Mouse (Mus musculus) midbrain, embryonic 14.5 days (tissue): ENCODE results near the gene Tob1. TPM values are rescaled to one million over a fixed set of nuclear protein-coding genes. Genes with fewer than 3 reads are reported as not detected.
A peak's percentile ranks its signal among the peaks of the same experiment; 100 is the strongest.

Experiments used
- ATAC-seq: fragments of 200-750 bp; cut with Nextera tagmentation; 2 replicates; pipeline ENCODE4 v1.8.0; 2017; ENCODE audit warnings: moderate number of reproducible peaks, moderate library complexity; ENCODE audit not compliant: low FRiP score, low TSS enrichment
- DNase-seq: peaks from one replicate; pipeline ENCODE4 v3.0.0-alpha.2; 2015
- H3K27ac ChIP-seq: fragments of 300-500 bp; sonication (generic); replicated peaks from 2 replicates; pipeline ENCODE4 v1.5.1; 2014; ENCODE audit warnings: mild to moderate bottlenecking, low read depth, low read length, moderate library complexity
- H3K27me3 ChIP-seq: fragments of 300-500 bp; sonication (generic); 2 replicates; pipeline ENCODE4 v1.6.1; 2014; ENCODE audit warnings: low read length, control low read depth, mixed read lengths; ENCODE audit not compliant: control insufficient read depth, insufficient read depth
- H3K36me3 ChIP-seq: fragments of 300-500 bp; sonication (generic); 2 replicates; pipeline ENCODE4 v1.6.1; 2014; ENCODE audit warnings: low read length, control low read depth; ENCODE audit not compliant: control insufficient read depth, insufficient read depth
- H3K4me1 ChIP-seq: fragments of 300-500 bp; sonication (generic); 2 replicates; pipeline ENCODE4 v1.6.1; 2014; ENCODE audit warnings: mild to moderate bottlenecking, antibody characterized with exemption, low read length, control low read depth; ENCODE audit not compliant: control insufficient read depth, insufficient read depth
- H3K4me2 ChIP-seq: fragments of 300-500 bp; sonication (generic); 2 replicates; pipeline ENCODE4 v1.6.1; 2014; ENCODE audit warnings: mild to moderate bottlenecking, low read length, moderate library complexity
- H3K4me3 ChIP-seq: fragments of 300-500 bp; sonication (generic); replicated peaks from 2 replicates; pipeline ENCODE4 v1.5.1; 2014; ENCODE audit warnings: low read depth, low read length
- H3K9ac ChIP-seq: fragments of 300-500 bp; sonication (generic); replicated peaks from 2 replicates; pipeline ENCODE4 v1.6.1; 2014; ENCODE audit warnings: mild to moderate bottlenecking, low read length, moderate library complexity
- H3K9me3 ChIP-seq: fragments of 300-500 bp; sonication (generic); 2 replicates; pipeline ENCODE4 v1.6.1; 2016; ENCODE audit warnings: low read length, control low read depth, mixed read lengths; ENCODE audit not compliant: control insufficient read depth
- WGBS: fragments of 180-500 bp; shearing (Covaris S2); extraction: QIAGEN DNeasy Blood & Tissue Kit; methylation state at CpG from one replicate; pipeline ENCODE4 v1.1.7; 2014; 5-methylcytosine and 5-hydroxymethylcytosine counted together
- polyA plus RNA-seq: library from polyadenylated mRNA; unstranded; fragments of >200 nt; fragmentation: Nextera tagmentation; extraction: Ambion mirVana; gene quantifications from 2 replicates; pipeline ENCODE4 v1.2.1, GENCODE M21; 2014

Gene Tob1
- polyA plus RNA-seq, 1 experiment from 2014 or later = 34.7 TPM

DNA sequence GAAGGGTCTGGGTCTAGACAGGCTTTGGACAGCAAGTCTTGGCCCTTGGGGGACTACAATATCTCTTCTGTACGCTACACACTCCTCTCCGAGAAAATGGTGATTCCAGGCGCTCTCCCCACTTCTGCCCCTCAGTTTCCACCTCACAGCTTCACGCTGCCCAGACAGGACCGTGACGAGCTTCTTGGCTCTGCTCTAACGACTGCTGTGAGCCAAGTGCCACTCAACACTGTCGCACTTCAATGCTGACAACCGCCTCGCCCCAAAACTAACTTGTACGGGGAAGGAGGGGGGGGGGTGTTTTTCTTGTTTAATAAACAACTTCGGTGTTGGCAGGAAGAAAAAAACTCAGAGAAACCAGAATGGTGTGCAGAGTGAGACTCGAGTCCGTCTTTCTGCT is 46.7 kb downstream of the Tob1 start:
- no peak for ATAC-seq
- 75% methylated on average over 14 of the region's 14 CpGs for WGBS

DNA sequence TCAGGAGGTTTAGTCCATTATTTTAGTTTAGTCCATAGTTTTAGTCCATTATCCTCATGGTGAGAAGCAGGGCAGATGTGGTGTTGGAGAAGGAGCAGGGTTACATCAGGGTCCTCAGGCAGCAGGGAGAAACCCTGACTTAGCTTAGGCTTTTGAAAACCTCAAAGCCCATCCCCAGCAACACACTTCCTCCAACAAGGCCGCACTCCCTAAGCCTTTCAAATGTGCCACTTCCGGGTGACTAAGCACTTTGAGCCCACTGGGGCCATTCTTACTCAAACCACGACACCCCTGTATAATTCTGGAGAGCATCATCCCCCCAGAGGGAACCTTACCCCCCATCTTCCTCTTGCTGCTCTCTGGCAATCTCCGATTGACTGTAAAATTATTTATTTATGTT is 48.6 kb downstream of the Tob1 start:
- Histone ChIP-seq H3K4me2 (no peak overlapping the region), H3K36me3 (no peaks in the 10 kb centered on the region), H3K27ac (no peak overlapping the region), H3K4me3 (no peak overlapping the region), H3K4me1 (no peaks in the 10 kb centered on the region), H3K9ac (no peak overlapping the region), H3K27me3 (no peaks in the 10 kb centered on the region), H3K9me3 (no peaks in the 10 kb centered on the region)
- no peak for DNase-seq
- ATAC-seq = no peak
- WGBS = 74% methylated on average over 4 of the region's 4 CpGs

More for the DNA sequence above, 46.7 kb downstream of the Tob1 start:
- Histone ChIP-seq H3K4me2 (no peak overlapping the region), H3K36me3 (no peaks in the 10 kb centered on the region), H3K27me3 (no peaks in the 10 kb centered on the region), H3K9ac (no peak overlapping the region), H3K27ac (no peak overlapping the region), H3K4me3 (no peak overlapping the region), H3K4me1 (no peaks in the 10 kb centered on the region), H3K9me3 (no peaks in the 10 kb centered on the region)
- DNase-seq = peak; percentile 10

GRCm38 (mm10) chr11:94261585-94262370 is 50.5 kb downstream of the Tob1 start:
- Histone ChIP-seq H3K4me3 (no peak overlapping the region), H3K4me2 (no peak overlapping the region), H3K27ac (no peak overlapping the region), H3K9me3 (no peaks in the 10 kb centered on the region), H3K36me3 (no peaks in the 10 kb centered on the region), H3K9ac (no peak overlapping the region), H3K27me3 (no peaks in the 10 kb centered on the region), H3K4me1 (peaks cover 8% of the 10 kb centered on the region; the same call in 1 of the 2 replicates)
- ATAC-seq (no peak), DNase-seq (no peak)
- WGBS = 62% methylated on average over 6 of the region's 6 CpGs

Other genes starting within 250 kb of the Tob1 start
- 269 and 321 TPM in 2 replicates for gene Gm20390, start 243.2 kb upstream of the Tob1 start, polyA plus RNA-seq
- gene Nme1, start 242.9 kb upstream of the Tob1 start, polyA plus RNA-seq = 439 and 597 TPM in 2 replicates
- 112 and 140 TPM in 2 replicates for gene Spag9, start 215.4 kb upstream of the Tob1 start, polyA plus RNA-seq
- 0.47 and 2.0 TPM in 2 replicates for gene Wfikkn2, start 34.6 kb downstream of the Tob1 start, polyA plus RNA-seq
- 0.50 and 0.57 TPM in 2 replicates for gene Gm21885, start 70.4 kb downstream of the Tob1 start, polyA plus RNA-seq
- 122 and 144 TPM in 2 replicates for gene Luc7l3, start 110.5 kb downstream of the Tob1 start, polyA plus RNA-seq
- 11.9 and 13.1 TPM in 2 replicates for gene Ankrd40, start 116.5 kb downstream of the Tob1 start, polyA plus RNA-seq
- gene Abcc3, start 181.5 kb downstream of the Tob1 start, polyA plus RNA-seq = 0.19 and 0.50 TPM in 2 replicates